Mouse (Mus musculus): ENCODE results near the gene Zc3h4.

The Zc3h4 gene

DNA sequence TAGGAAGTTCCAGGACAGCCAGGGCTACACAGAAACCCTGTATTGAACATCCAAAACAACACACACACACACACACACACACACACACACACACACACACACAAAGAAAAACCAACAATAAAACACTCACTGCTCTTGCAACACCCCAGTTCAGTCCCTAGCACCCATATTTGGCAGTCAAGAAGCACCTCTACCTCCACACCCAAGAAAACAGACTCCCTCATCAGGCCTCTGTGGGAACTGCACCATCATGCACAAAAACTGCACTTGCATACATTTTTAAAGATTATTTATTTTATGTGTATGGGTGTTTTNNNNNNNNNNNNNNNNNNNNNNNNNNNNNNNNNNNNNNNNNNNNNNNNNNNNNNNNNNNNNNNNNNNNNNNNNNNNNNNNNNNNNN is 40.5 kb downstream of the Zc3h4 start:
- no peak for DNase-seq

DNA sequence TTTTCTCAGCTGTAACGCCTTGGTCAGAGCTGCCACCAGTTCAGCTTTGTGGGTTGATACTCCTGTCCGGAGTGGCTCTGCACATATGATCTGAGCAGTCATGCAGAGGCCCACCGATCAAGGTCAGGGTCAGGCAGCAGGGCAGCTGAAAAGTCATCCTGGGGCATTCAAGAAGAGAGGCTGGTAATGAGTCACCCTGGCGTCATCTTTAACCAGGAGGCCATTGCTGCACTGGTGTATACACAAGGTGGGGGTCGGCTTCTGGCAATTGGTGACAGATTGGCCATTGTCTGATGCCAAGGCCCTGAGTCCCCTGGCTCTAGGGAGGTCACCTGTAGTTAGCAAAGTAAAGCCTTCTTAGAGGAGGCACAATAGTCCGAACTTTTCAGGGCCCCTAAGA is 50.9 kb downstream of the Zc3h4 start:
- no peak for DNase-seq

DNA sequence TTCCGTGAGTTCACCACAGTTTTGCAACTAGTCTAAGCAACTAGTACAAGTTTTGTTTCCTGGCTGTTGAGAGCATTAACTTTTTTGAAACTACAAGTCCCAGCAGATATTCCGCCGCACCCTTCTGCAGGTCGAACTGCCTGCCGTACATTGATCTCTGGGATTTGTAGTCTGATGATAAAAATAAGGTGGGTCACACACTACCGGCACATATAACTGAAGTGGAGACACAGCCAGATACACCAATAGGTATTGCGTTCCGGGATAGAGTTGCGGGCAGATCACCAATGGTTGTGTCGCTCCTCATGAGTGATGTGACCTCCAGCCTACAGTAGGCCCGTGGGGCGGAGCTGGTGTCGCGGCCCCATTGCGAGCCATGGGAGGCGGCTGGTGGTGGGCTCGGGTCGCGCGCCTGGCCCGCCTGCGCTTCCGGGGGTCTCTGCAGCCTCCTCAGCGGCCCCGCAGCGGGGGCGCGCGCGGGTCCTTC is 51.9 kb downstream of the Zc3h4 start, which contains the start of gene Tmem160:
Gene Tmem160, plus strand, starts transcription at position 193 of the 487 bp plus-strand sequence.
- peak; percentile 86 for DNase-seq

DNA sequence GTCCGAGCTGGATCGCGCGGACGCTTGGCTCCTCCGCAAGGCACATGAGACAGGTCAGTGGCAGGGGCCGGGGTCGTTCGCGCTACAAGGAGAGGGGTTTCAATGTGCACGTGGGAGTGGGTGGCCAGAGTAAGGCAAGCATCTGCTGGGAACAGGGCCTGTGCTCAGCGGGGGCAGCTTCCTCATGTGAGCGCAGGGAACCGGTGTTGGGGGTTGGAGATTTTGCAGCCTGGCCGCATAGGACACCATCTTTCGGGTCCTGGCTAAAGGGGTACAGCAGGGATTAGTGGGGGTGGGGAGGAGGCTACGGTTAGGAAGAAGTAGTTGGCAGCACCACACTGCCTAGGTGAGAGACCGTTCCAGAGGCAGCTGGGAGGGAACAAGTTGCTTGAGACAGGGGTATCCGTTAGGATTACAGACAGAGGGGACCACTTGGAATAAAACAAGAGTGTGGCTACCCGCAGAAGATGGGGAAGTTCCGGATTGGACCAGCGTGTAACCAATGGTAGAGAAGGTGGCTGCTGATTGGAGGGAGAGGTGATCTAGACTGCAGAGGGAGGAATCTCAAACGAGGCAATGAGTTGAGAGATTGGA is 52.5 kb downstream of the Zc3h4 start:
- peak; percentile 40 for DNase-seq

DNA sequence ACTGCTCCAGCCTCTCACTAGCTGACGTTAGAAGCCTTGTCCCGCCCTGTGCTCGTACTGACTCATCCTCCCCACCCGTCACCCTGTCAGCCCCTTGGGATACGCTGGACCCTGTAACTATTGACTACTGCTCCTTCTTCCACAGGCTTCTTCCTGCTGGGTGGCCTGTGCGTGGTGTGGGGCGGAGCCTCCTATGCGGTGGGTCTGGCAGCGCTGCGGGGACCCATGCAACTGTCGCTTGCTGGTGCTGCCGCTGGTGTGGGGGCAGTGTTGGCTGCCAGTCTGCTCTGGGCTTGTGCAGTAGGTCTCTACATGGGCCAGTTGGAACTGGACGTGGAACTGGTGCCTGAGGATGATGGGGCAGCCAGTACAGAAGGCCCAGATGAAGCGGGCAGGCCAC is 54.3 kb downstream of the Zc3h4 start:
- no peak for DNase-seq

DNA sequence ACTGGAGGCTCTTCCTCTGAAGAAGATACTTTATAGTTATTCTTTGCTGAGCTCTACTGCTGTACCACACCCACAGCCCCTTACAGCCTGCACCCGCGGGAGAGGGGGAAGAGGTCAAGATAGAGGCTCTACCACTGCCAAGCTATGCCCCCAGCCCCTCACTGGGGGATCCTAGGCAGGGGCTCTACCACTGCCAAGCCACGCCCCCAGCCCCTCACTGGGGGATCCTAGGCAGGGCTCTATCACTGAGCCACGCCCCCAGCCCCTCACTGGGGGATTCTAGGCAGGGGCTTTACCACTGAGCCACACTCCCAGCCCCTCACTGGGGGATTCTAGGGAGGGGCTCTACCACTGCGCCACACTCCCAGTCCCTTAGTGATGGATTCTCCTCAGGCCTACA is 55.6 kb downstream of the Zc3h4 start:
- no peak for DNase-seq

DNA sequence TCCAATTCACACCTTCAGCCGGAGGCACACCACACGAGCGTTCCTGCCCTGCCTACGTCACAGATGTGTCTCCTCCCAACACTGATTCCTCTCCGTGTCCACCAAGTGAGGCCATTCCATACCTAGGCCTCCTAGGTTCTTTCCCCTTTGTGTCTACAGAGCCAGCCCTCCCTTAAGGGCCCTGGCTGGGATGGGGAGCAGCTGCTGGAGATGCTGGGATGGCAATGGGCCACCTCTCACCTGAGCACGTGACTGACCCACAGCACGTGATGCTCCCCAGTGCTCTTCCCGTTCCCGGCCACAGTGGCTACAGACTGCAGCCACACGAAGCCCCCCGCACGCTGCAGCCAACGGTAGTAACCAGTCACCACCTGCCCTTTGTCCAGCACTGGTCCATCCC is 59.9 kb downstream of the Zc3h4 start:
- DNase-seq: no peak

DNA sequence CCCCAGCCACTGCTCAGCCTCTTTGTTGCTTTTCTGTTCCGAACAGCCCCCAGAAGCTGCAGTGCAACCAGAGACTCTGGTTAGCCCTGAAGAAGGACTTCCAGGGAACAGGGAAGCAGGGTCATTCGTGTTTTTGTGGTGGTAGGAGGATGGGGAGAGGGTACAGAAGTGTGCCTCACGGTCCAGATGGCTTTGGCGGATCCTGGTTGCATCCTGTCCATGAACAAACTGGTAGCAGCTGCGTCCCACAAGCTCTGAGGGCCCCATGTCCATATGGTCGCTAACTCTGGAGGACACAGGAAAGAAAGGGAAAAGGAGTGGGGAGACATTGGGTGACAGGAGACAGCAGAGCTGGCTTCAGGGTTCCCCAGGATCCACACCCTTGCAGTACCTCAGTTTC is 60.4 kb downstream of the Zc3h4 start:
- DNase-seq: no peak

DNA sequence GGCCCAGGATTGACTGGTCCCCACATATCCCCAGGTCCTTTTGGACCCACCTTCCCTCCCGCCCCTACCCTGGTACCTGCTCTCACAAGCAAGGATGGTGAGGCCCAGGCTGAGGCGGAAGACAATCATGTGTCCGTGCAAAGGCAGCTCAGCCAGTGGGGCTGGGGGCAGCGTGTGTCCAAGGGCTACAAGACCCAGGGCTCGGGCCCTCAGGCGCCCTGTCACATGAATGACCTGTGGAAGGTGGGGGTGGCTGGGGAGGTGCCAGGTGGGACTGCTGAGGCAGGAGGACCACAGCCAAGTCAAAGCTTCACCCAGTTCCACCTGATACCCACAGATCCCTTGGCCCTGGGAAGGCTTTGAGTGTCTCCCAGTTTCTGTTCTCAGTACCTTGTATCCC is 61.0 kb downstream of the Zc3h4 start:
- DNase-seq: no peak

DNA sequence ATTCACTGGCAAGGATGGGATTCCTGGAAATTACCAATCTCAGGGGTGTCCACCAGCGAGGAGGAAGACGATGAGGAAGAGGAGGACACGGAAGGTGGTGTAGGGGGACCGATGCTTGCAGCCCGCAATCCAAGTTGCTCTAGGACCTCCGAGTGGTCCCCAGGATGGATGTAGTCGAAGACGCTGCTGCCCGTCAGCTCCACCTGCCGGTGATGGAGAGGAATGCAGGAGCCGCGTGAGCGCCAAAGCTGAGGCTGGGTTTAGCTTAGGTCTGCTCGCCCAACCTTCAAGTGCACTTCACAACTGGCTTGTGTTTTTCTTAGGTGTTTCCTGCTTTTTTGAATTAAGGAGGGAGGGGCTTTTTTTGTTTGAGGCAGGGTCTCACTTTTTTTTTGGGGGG is 62.5 kb downstream of the Zc3h4 start:
- DNase-seq: peak; percentile 85

DNA sequence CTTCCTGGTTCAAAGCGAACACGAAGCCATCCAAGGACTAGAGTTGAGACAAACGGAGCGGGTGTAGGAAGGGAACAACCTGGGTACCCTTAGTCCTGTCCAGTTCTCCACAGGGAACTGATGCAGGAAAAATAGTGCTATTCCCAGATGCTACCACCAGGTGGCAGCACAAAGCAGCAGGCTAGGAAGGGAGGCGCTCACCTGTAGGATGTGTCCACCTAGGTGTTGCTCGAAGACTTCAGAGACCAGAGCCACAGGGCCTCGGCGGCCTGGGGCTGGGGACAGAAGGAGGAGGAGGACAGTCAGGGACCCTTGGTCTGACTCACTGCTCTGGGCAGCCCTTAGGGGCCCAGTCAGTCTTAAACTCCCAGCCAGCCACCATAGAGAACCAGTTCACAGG is 64.5 kb downstream of the Zc3h4 start:
- DNase-seq: peak; percentile 81

DNA sequence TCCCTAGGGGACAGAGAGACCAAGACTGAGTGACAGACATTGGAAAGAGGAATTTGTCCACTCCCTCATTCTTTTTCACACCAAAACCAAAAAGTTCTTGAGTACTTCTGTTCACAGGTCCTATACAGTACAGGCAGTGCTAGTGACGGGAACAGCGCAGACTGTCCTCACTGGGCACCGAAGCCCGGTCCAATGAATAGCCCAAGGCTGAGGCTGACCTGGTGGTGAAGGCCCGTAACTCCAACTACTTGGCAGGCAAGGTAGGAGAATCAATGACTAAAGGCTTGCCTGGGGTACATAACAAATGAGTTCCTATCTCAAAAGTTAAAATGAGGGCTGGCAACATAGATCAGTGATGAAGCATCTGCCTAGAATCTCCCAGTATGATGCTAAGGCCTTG is 64.9 kb downstream of the Zc3h4 start:
- no peak for DNase-seq

DNA sequence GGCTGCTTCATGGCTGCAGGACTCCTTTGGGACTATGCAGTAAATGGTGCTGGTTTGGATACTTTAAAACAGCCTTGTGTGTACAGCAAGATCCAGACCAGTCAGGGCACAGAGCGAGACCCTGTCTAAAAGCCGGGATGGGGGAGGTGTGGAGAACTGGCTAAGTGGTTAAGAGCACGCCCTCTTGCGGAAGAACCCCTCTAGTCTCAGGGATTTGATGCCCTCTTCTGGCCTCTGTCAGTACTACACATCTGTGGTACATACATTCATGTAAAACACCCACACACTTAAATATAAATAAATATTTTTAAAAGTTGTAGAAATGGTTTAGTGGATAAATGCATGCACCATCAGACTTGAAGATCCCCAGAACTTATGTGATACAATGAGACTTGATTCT is 65.9 kb downstream of the Zc3h4 start:
- DNase-seq: no peak

DNA sequence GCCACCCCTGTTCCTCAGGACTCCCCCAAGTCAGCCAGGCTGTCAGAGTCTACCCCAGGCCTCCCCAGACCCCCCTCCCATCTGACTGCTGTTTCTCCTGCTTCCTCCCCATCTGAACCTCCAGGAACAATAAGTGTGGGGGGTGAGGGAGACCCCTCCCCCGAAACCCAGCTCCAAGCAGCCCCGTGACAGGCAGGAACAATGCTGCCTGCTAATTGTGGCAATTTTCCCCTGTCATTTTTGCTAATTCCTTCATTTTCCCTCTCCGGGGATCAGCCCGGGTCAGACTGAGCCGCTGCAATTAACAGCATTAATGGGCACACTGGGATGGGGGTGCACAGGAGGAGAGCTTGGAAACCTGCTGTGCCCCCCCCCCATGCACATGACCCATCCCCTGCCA is 67.4 kb downstream of the Zc3h4 start:
- no peak for DNase-seq

DNA sequence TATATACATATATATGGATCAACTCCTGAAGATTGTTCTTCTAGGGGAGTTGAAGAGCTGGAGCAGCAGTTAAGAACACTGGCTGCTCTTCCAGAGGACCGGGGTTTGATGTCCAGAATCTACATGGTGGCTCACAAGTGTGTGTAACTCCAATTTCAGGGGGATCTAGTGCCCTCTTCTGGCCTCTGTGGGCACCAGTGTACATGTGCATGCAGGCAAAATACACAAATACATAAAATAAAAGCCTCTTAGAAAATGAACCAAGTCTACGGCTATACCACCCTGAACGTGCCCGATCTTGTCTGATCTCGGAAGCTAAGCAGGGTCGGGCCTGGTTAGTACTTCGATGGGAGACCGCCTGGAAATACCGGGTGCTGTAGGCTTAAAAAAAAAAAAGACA is 70.8 kb downstream of the Zc3h4 start:
- no peak for DNase-seq

DNA sequence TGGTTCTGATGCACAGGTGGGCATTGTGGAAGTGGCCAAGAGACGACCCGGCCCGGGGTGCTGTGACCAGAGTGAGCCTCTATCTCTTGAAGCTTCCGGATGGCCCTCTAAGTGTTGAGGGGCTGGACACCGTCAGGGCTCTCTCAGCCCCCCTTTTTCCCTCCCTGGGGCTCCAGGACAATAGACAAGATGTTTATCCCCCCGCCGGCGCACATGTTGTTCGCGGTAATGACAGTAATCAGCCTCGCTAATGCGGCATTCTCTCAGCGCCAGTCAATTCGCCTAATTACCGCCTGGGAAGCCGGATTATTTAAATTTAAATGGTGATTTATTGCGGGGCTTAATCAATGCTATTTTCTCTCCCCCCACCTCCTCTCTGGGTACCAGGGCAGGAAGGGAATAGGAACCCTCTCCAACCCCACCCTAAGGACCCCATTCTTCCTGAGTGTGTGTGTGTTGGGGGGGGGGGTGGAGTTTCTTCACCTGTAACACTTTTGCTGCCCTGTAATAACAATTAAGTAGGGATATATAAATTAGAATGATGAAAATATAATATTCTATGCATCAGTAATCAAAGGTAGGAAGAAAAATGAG is 71.5 kb downstream of the Zc3h4 start:
- DNase-seq: no peak

DNA sequence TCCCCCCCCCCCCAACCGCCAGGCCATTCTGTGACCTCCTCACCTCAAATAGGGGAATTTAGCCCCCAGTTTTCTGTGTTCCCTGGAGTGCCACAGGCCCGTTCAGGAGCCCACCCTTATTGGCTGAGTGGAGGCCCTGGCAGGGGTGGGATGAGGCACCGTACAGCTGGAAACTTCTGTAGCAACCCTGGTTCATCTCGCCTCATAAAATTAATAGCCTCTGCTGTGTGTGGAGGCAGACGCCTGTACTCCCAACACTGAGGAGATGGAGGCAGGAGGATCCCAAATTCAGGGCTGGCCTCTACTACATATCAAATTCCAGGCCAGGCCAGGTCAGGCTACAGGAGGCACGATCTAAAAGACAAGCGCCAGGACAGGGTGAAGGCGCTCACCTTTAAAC is 73.1 kb downstream of the Zc3h4 start:
- no peak for DNase-seq

DNA sequence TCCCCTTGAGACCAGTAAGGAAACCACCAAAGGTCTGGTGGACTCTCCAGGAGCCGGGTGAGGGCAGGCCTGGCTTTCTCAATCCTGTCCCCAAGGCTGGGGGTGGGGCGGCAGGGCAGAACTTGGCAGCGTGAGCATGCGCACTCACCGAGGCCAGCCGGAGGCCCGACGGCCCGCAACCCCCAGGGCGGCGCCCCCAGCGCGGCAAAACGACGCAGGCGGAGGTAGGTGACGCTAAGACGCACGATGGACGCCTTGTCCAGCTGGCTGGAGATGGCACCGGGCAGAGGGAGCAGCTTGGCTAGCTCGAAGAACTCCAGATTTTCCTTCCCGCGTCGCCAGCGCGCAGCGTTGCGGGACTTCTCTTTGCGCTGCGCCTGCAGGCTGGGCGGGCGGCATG is 73.7 kb downstream of the Zc3h4 start:
- DNase-seq: no peak

DNA sequence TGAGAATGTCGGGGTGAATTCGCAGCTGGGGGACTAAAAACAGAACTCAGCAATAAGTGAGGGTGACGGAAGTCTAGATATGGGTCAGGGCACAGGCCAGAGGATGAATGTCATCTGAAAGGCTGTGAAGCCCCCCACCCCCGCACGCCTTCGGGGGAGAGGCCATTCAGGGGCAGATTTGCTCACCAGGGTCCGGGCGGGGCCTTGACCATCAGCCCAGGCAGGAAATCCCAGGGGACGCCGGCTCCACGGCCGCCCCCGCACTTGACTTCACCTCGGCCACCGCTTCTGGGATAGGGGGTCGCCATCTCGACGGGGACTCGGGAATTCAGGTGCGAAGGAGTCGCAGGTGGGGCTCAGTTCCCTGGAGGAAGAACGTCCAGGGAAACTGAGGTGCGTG is 74.6 kb downstream of the Zc3h4 start:
- DNase-seq: no peak

DNA sequence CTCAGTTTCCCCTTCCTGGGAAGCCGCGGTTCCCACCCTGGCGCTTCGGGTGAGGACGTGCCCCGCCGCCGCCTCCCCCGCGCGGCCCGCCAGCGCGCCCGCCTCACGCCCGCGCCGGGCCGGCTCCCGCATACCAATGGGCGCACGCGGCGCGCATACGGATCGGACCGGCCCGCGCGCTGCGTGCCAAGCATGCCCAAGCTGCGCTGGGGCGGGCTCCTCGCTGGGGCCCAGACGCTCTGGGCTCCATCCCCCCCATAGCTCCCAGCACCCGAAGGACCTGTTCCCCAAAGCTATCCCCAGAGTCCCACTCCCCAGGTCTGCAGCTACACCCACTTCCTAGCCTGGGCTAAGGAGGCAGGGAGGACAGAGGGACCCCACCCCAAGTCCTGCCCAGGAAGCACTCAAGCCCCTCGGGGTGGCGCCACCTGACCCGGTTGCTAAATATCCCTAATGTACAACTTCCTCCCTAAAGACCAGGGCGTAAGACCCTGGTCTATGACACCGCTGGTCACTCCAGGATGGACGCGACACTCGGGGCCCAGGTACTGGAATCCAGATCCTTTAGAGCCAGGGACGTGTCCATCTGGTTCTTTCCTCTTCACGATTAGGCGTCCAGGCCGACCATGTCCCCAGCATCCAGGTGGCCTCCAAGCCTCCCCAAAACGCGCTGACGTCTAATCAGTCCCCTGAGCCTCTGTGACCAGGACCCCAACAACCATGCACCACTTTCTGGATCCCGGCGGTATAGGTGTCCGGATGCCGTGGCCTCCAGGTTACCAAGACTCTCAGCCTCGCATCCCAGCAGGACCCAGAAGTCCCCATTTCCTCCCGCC is 75.3 kb downstream of the Zc3h4 start:
- DNase-seq: no peak

DNA sequence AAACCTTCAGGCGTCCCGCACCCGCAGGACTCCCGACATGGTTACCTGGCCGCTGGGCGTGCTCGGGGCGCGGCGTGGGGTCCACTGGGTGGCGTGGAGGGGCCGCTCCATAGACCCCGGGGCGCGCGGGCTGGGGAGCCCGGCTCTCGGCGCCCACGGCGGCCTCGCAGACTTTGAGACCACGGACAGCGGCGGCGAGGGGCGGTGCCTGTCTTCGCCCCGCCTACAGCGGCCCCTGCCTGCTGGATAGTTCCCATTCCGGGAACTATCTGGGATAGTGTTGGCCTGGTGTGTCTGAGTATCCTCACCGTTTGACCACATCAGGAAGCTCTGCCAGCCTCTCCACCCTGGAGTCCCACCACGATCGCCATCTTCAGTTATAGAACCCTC is 75.9 kb downstream of the Zc3h4 start:
- no peak for DNase-seq

DNA sequence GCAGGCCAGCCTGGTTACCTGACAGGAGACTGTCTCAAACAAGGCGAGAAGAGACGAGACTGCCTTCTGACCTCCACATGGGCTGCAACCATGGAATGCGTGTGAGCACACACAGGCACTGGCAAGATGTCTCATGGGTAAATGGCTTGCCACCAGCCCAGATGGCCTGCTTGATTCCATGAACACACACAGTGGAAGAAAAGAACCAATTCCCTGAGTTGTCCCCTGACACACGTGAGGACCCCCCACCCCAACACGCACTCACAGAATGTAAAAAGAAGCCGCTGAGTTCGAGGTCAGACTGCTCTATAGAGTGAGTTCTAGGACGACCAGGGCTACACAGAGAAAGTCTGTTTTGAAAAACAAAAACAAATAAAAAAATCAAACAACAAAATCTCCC is 76.9 kb downstream of the Zc3h4 start, which contains the start of gene Npas1:
Gene Npas1, minus strand, starts transcription at position 101 of the 400 bp plus-strand sequence.
- no peak for DNase-seq
